Mouse (Mus musculus) bone marrow, adult 2 months (tissue): Measurements from ENCODE around the gene Lhx9. TPM values are rescaled to one million over a fixed set of nuclear protein-coding genes. Genes with fewer than 3 reads are reported as not detected.
"Not testable (repeated sequence)": the region's sequence is repeated elsewhere in the genome, so short reads cannot be mapped to it uniquely, and the experiment has no call there.

Source experiments
- H3K27ac ChIP-seq: fragments of 200-500 bp; 2 replicates; pipeline ENCODE4 v1.5.1; 2012; ENCODE audit warnings: low read depth, mild to moderate bottlenecking, control low read depth, inconsistent platforms, low read length; ENCODE audit not compliant: control insufficient read depth, poor library complexity, insufficient read depth
- H3K4me1 ChIP-seq: fragments of 200-500 bp; 2 replicates; pipeline ENCODE4 v1.6.1; 2011; ENCODE audit warnings: low read length; ENCODE audit not compliant: control insufficient read depth, insufficient read depth
- H3K4me3 ChIP-seq: fragments of 200-500 bp; replicated peaks from 2 replicates; pipeline ENCODE3; 2011; ENCODE audit warnings: mild to moderate bottlenecking, low read depth, low read length, control low read depth; ENCODE audit not compliant: control insufficient read depth
- CTCF ChIP-seq: fragments of 200-500 bp; IDR thresholded peaks from 2 replicates; pipeline ENCODE4 v1.5.1; 2011; ENCODE audit warnings: low read length, control low read depth; ENCODE audit not compliant: control insufficient read depth, insufficient read depth
- POLR2A ChIP-seq: fragments of 200-500 bp; IDR thresholded peaks from 2 replicates; pipeline ENCODE4 v1.6.1; 2011; ENCODE audit warnings: low read depth, mild to moderate bottlenecking, control low read depth, low read length, borderline replicate concordance; ENCODE audit not compliant: control insufficient read depth
- WGBS: fragments of 180-500 bp; shearing (Covaris S2); methylation state at CpG from one replicate; pipeline ENCODE4 v1.1.7; 2018; 5-methylcytosine and 5-hydroxymethylcytosine counted together
- polyA plus RNA-seq: library from polyadenylated mRNA; stranded (reverse); fragments of >200 nt; gene quantifications from 2 replicates; pipeline ENCODE4 v1.2.4, GENCODE M21; 2011; ENCODE audit warnings: low replicate concordance; ENCODE audit not compliant: missing spikeins, insufficient read depth, insufficient read length

Lhx9 gene
- polyA plus RNA-seq = not detected in 2 replicates

DNA sequence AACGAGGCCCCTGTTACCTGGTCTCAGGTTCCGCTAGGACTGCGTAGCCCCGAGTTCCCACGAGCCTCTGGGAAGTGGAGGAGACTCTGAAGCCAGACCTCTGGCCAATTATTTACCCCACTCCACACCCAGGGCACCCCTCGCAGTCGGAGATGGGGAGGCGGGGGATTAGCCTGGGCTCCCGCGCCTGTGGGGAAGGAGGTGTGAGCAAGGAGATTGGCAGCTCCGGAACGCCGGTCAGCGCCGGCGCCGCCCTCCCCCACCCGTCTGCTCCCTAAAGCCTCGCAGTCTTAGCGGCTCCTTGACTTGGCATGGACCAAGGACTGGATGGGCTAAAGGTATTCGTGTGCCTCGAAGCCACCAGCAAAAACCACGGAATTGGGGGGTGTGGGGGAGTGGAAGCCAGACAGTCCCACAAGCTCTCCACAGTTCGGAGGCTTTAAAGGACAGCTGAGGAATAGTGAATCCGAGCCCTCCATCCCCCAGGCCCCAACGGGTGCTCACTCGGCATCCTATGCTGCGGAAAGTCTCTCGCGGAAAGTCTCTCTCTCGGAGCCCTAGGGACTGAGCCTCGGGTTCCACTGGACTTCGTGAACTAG, at the start of gene Lhx9:
Gene Lhx9, minus strand, starts transcription at position 67 of the 599 bp plus-strand sequence.
- Histone ChIP-seq H3K4me3 (no peak within 1 kb of the TSS), H3K4me1 (no peaks in the 10 kb centered on the region; the same call in 1 of the 2 replicates), H3K27ac (no peak within 1 kb of the TSS)
- TF ChIP-seq CTCF = no peak
- WGBS = 3% methylated on average over 33 of the region's 33 CpGs

- no peak overlapping the region for H3K27ac ChIP-seq
- 71% methylated on average over 3 of the region's 3 CpGs for WGBS
- H3K4me3 ChIP-seq = no peak overlapping the region
- TF ChIP-seq POLR2A (no peak), CTCF (no peak)
- H3K4me1 ChIP-seq = no peaks in the 10 kb centered on the region
These were observed 47.7 kb upstream of the Lhx9 start for GRCm38 (mm10) chr1:138896088-138896487.

DNA sequence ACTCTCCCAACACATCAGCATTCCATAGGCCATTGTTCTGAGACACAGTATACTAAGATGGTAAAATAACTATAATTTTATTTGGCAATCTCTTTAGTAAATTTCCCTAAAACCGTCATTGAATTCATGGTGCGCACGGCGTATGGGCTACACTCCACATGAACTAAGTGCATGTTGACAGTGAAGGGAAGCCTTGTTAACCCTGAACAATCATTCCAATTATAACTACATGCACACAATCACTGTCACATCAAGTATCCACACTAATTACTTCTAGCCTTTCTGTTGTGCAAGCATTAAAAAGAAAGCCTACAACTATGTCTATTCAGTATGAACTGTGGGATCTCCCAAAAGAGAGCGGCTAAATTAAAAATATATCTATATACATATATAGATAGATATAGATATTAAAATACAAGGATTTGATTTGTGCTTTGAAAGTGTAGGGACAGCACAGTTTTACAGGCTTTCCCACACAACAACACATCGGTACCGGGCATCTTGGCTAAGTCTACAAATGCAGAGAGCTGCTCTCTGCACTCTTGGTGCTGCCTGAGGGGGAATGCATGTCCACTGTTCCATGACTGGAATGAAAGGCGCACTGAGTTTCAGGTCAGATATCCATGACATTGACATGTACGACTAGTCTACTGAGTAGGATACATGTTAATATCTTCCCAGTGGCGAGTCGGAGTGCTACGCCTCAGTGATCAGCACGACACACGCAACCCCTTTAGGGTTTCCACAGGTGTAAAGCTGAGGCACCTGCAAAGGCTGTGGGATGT, 29.3 kb upstream of the Lhx9 start:
- no peak overlapping the region for H3K4me3 ChIP-seq
- no peaks in the 10 kb centered on the region for H3K4me1 ChIP-seq
- WGBS = 92% methylated on average over 14 of the region's 14 CpGs
- TF ChIP-seq POLR2A (no peak), CTCF (no peak)
- H3K27ac ChIP-seq = no peak overlapping the region

DNA sequence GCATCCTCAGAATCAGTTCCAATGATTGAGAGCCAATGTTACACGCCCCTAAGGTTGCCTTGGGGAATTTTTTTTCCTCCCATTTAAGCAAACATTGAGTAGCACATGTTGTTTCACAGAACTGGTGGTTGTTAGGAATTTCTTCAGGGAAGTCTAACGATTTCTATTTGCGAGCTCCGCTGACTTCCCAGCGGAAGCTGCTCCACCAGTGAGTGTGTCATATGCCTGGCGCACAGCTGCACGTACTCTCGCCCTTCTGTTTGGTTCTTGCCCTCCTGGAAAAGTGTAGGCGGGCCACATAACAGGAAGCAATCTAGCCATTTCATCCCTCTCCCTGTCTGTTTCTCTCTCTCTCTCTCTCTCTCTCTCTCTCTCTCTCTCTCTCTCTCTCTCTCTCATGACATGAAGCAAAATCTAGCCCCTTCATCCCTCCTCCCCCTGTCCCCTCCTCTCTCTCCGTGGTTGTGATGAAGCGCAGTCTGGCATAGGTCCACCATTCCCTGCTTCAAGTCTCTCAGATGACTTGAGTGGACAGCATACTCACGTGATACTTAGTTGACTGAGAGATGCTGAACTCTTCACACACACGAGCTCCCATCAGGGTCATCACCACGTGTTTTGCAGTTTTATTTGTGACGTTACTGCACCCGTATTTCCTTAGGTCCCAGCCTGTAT, 28.1 kb upstream of the Lhx9 start:
- 79% methylated on average over 16 of the region's 16 CpGs for WGBS
- no peak overlapping the region for H3K27ac ChIP-seq
- TF ChIP-seq CTCF = no peak
- no peak for TF ChIP-seq POLR2A
- no peak overlapping the region for H3K4me3 ChIP-seq
- H3K4me1 ChIP-seq = no peaks in the 10 kb centered on the region

- peak; percentile 72; the same call in 1 of the 2 replicates for TF ChIP-seq POLR2A
- peak within 1 kb of the TSS; percentile 69; the same call in 1 of the 2 replicates for H3K27ac ChIP-seq
- WGBS = under 1% methylated on average over 55 of the region's 79 CpGs
- not testable (repeated sequence) for H3K4me1 ChIP-seq
- peak within 1 kb of the TSS; percentile 54 for H3K4me3 ChIP-seq
These were observed 7.9 kb upstream of the Lhx9 start, which contains the start of gene 2310009B15Rik for GRCm38 (mm10) chr1:138856101-138856950. Gene 2310009B15Rik, minus strand, starts transcription at chr1:138856852.

GRCm38 (mm10) chr1:138850823-138851222, 2.4 kb upstream of the Lhx9 start:
- no peaks in the 10 kb centered on the region; the same call in none of the 2 replicates for H3K4me1 ChIP-seq
- H3K4me3 ChIP-seq = no peak overlapping the region
- TF ChIP-seq CTCF (no peak), POLR2A (no peak)
- H3K27ac ChIP-seq = no peak overlapping the region
- 82% methylated on average over 1 of the region's 1 CpGs for WGBS

DNA sequence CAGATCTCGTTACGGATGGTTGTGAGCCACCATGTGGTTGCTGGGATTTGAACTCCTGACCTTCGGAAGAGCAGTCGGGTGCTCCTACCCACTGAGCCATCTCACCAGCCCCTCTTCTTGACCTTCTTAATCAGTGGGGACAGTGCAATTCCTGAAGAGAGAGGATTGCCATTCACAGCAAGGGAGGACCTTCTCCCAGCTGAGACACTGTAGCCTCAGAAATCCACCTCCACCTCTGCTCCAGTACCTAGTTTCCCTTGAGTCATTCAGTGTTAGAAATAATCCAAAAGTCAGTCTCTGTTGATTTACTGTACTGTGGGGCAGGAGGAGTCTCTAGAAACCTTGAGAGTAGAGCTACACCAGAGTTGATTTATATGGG, 1.8 kb upstream of the Lhx9 start:
- TF ChIP-seq CTCF (no peak), POLR2A (no peak)
- Histone ChIP-seq H3K4me3 (no peak overlapping the region), H3K4me1 (no peaks in the 10 kb centered on the region; the same call in none of the 2 replicates), H3K27ac (no peak overlapping the region)
- 88% methylated on average over 4 of the region's 4 CpGs for WGBS
